Mouse (Mus musculus) bone marrow macrophage, adult 2 months (primary cell): ENCODE results near the gene Prmt2.

Experiments
- CTCF ChIP-seq: IDR thresholded peaks from 2 replicates; pipeline ENCODE4 v1.5.1; 2012; ENCODE audit warnings: low read depth, mild to moderate bottlenecking, low read length, moderate library complexity
- POLR2A ChIP-seq: IDR thresholded peaks from 2 replicates; pipeline ENCODE4 v1.6.1; 2012; ENCODE audit warnings: mild to moderate bottlenecking, low read depth, low read length, borderline replicate concordance

DNA sequence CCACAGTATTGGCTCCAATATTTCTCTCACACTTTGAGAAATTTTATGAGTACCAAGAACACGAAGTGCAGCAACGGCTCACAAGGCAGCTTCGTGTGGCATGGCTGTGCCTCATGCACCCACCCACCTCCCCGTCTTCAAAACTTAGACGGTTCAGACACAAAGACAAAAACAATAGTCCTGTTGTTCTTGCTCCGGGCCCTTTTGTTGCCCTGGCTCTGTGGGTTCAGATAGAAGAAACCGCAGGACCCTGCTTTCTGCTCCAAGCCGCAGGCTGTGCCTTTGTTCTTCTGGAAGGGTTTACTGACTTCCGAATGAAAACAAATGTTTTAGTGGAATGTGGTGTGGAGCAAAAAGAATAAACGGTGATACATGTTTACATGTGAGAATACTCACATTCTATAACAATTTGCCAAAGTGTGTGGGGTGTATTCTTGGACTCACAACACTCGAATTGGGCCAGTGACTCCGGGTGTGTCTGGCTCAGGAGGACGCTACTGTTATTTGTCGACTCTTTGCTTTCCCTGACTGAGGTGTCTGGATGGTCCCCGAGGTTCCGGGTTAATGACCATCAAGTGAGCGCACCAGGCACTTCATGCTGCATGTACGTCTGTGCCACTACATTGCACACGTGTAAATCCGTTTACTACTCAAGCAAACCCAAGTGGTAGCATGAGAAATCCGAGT is 10.4 kb upstream of the Prmt2 start:
- TF ChIP-seq POLR2A (no peak), CTCF (no peak)
